Mouse (Mus musculus) heart, embryonic 12.5 days (tissue): ENCODE measurements around the gene Cap2. TPM values are rescaled to one million over a fixed set of nuclear protein-coding genes. Genes with fewer than 3 reads are reported as not detected.
A peak's percentile ranks its signal among the peaks of the same experiment; 100 is the strongest.

Source experiments
- ATAC-seq: fragments of 200-750 bp; cut with Nextera tagmentation; 2 replicates; pipeline ENCODE4 v1.8.0; 2017; ENCODE audit warnings: moderate TSS enrichment, moderate library complexity; ENCODE audit not compliant: insufficient number of reproducible peaks, low FRiP score
- H3K27ac ChIP-seq: fragments of 300-500 bp; sonication (generic); 2 replicates; pipeline ENCODE4 v1.5.1; 2016; ENCODE audit warnings: mild to moderate bottlenecking, moderate library complexity; ENCODE audit not compliant: poor library complexity, severe bottlenecking
- H3K27me3 ChIP-seq: fragments of 300-500 bp; sonication (generic); replicated peaks from 2 replicates; pipeline ENCODE4 v1.6.1; 2016; ENCODE audit warnings: mild to moderate bottlenecking, moderate library complexity
- H3K36me3 ChIP-seq: fragments of 300-500 bp; sonication (generic); 2 replicates; pipeline ENCODE4 v1.6.1; 2016; ENCODE audit warnings: mild to moderate bottlenecking, moderate library complexity
- H3K4me1 ChIP-seq: fragments of 300-500 bp; sonication (generic); replicated peaks from 2 replicates; pipeline ENCODE4 v1.6.1; 2016; ENCODE audit warnings: mild to moderate bottlenecking
- H3K4me2 ChIP-seq: fragments of 300-500 bp; sonication (generic); 2 replicates; pipeline ENCODE4 v1.6.1; 2016; ENCODE audit warnings: mild to moderate bottlenecking, moderate library complexity
- H3K4me3 ChIP-seq: fragments of 300-500 bp; sonication (generic); 2 replicates; pipeline ENCODE4 v1.5.1; 2016; ENCODE audit warnings: mild to moderate bottlenecking
- H3K9ac ChIP-seq: fragments of 300-500 bp; sonication (generic); 2 replicates; pipeline ENCODE4 v1.6.1; 2016; ENCODE audit warnings: mild to moderate bottlenecking, moderate library complexity
- H3K9me3 ChIP-seq: fragments of 300-500 bp; sonication (generic); replicated peaks from 2 replicates; pipeline ENCODE4 v1.6.1; 2016; ENCODE audit warnings: mild to moderate bottlenecking, moderate library complexity
- WGBS: fragments of 180-500 bp; shearing (Covaris S2); methylation state at CpG from one replicate; pipeline ENCODE4 v1.1.7; 2016; 5-methylcytosine and 5-hydroxymethylcytosine counted together
- polyA plus RNA-seq: library from polyadenylated mRNA; unstranded; fragments of >200 nt; fragmentation: Nextera tagmentation; extraction: Ambion mirVana; gene quantifications from 2 replicates; pipeline ENCODE4 v1.2.1, GENCODE M21; 2016

Gene Cap2
- 175 and 177 TPM in 2 replicates for polyA plus RNA-seq

DNA sequence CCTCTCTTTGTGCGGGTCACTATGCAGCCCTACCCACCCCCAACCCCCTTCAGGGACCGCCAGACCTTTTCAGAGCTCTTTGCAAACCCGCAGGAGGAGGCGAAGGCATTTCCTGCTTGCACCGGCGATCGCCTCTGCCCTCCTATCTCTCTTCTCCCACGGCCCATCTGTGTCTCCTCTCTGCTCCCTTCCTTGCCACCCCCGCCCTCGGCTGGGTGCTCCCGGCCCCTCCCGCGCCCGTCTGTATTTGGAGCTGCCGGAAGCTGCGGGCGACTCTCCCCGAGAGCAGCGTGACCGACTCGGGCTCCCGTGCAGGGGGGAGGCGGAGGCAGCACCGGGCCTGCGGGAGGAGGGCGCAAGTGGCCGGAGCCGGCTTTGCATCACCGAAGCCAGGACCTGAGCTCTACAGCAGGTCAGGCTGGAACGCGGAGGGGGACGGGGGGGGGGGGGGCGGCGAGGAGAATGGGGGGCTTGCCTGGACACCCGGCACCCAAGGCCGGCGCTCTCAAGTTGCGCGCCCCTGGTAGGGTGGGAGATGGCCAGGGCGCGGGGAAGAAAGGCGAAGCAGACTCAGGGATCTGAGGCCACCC, at the start of gene Cap2:
Gene Cap2, plus strand, starts transcription at position 49 of the 590 bp plus-strand sequence.
- peak; percentile 85 for ATAC-seq
- peak within 1 kb of the TSS; percentile 87 for H3K9ac ChIP-seq
- H3K4me1 ChIP-seq: peaks cover 13% of the 10 kb centered on the region; the same call in 1 of the 2 replicates
- H3K27me3 ChIP-seq: no peaks in the 10 kb centered on the region
- under 1% methylated on average over 34 of the region's 42 CpGs for WGBS
- no peaks in the 10 kb centered on the region for H3K9me3 ChIP-seq
- peak within 1 kb of the TSS; percentile 69 for H3K4me3 ChIP-seq
- peak within 1 kb of the TSS; percentile 98 for H3K27ac ChIP-seq
- H3K4me2 ChIP-seq: peak within 1 kb of the TSS; percentile 80
- peaks cover 12% of the 10 kb centered on the region; the same call in 1 of the 2 replicates for H3K36me3 ChIP-seq

- Histone ChIP-seq H3K9ac (no peak overlapping the region), H3K36me3 (no peaks in the 10 kb centered on the region), H3K27me3 (no peaks in the 10 kb centered on the region), H3K4me2 (no peak overlapping the region), H3K4me1 (no peaks in the 10 kb centered on the region), H3K27ac (no peak overlapping the region), H3K9me3 (no peaks in the 10 kb centered on the region), H3K4me3 (no peak overlapping the region)
- ATAC-seq: no peak
- 89% methylated on average over 10 of the region's 10 CpGs for WGBS
Measured at GRCm38 (mm10) chr13:46459546-46459945, 42.1 kb upstream of the Cap2 start.

- WGBS: 82% methylated on average over 4 of the region's 4 CpGs
- no peak overlapping the region for H3K27ac ChIP-seq
- H3K4me2 ChIP-seq: no peak overlapping the region
Measured at GRCm38 (mm10) chr13:46462280-46462679, 39.4 kb upstream of the Cap2 start.

DNA sequence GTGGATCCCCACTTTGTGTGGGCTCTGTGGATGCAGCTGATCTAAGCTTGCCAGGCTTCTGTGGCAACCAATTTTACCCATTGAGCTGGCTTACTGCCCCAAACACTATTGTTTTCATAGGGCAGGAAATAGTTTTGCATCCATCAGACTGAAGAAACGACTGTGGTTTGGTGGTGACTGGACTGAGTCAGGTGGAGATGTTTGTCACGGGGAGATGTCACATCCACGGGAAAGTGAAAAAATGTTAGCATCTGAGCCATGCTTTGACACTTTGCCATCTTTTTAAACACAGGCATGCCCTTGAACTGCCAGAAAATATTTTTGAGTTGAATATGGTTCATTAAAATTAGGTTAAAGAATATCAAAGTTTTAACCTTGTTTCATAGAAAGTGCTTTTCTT, 37.9 kb upstream of the Cap2 start:
- no peak overlapping the region for H3K9ac ChIP-seq
- no peaks in the 10 kb centered on the region for H3K9me3 ChIP-seq
- no peak overlapping the region for H3K27ac ChIP-seq
- H3K4me3 ChIP-seq: no peak overlapping the region
- no peaks in the 10 kb centered on the region for H3K36me3 ChIP-seq
- 64% methylated on average over 3 of the region's 3 CpGs for WGBS
- ATAC-seq: no peak
- no peaks in the 10 kb centered on the region for H3K27me3 ChIP-seq
- H3K4me1 ChIP-seq: peaks cover 4% of the 10 kb centered on the region; the same call in 1 of the 2 replicates
- H3K4me2 ChIP-seq: no peak overlapping the region

More at GRCm38 (mm10) chr13:46462280-46462679, 39.4 kb upstream of the Cap2 start:
- ATAC-seq: no peak
- H3K36me3 ChIP-seq: no peaks in the 10 kb centered on the region
- H3K9me3 ChIP-seq: no peaks in the 10 kb centered on the region
- H3K27me3 ChIP-seq: no peaks in the 10 kb centered on the region
- H3K9ac ChIP-seq: no peak overlapping the region
- H3K4me3 ChIP-seq: no peak overlapping the region
- no peaks in the 10 kb centered on the region for H3K4me1 ChIP-seq

- no peaks in the 10 kb centered on the region for H3K9me3 ChIP-seq
- H3K36me3 ChIP-seq: no peaks in the 10 kb centered on the region
- H3K27ac ChIP-seq: no peak overlapping the region
- 45% methylated on average over 8 of the region's 8 CpGs for WGBS
- H3K27me3 ChIP-seq: no peaks in the 10 kb centered on the region
- H3K4me1 ChIP-seq: peaks cover 4% of the 10 kb centered on the region; the same call in 1 of the 2 replicates
- no peak for ATAC-seq
- H3K9ac ChIP-seq: no peak overlapping the region
- no peak overlapping the region for H3K4me2 ChIP-seq
- no peak overlapping the region for H3K4me3 ChIP-seq
Measured at GRCm38 (mm10) chr13:46468251-46468650, 33.4 kb upstream of the Cap2 start.

GRCm38 (mm10) chr13:46469536-46469935, 32.1 kb upstream of the Cap2 start:
- H3K27me3 ChIP-seq: no peaks in the 10 kb centered on the region
- no peaks in the 10 kb centered on the region for H3K9me3 ChIP-seq
- peaks cover 4% of the 10 kb centered on the region; the same call in 1 of the 2 replicates for H3K4me1 ChIP-seq
- no peaks in the 10 kb centered on the region for H3K36me3 ChIP-seq
- 85% methylated on average over 2 of the region's 2 CpGs for WGBS
- ATAC-seq: no peak
- no peak overlapping the region for H3K4me3 ChIP-seq
- no peak overlapping the region for H3K27ac ChIP-seq
- no peak overlapping the region for H3K9ac ChIP-seq
- no peak overlapping the region for H3K4me2 ChIP-seq

- Histone ChIP-seq H3K36me3 (no peaks in the 10 kb centered on the region), H3K4me3 (no peak overlapping the region), H3K4me1 (0 out of 2 replicates have a peak, but pooled peaks cover 4% of the 10 kb centered on the region), H3K27me3 (no peaks in the 10 kb centered on the region), H3K9me3 (no peaks in the 10 kb centered on the region), H3K9ac (no peak overlapping the region), H3K27ac (no peak overlapping the region), H3K4me2 (no peak overlapping the region)
- WGBS: 79% methylated on average over 3 of the region's 3 CpGs
- no peak for ATAC-seq
Measured at GRCm38 (mm10) chr13:46481271-46481670, 20.4 kb upstream of the Cap2 start.

- no peak overlapping the region for H3K4me2 ChIP-seq
- peaks cover 14% of the 10 kb centered on the region for H3K4me1 ChIP-seq
- no peak overlapping the region for H3K4me3 ChIP-seq
- no peaks in the 10 kb centered on the region for H3K9me3 ChIP-seq
- H3K36me3 ChIP-seq: no peaks in the 10 kb centered on the region
- no peak for ATAC-seq
- no peak overlapping the region for H3K9ac ChIP-seq
- no peak overlapping the region for H3K27ac ChIP-seq
- 81% methylated on average over 3 of the region's 3 CpGs for WGBS
- no peaks in the 10 kb centered on the region for H3K27me3 ChIP-seq
Measured at GRCm38 (mm10) chr13:46485605-46486004, 16.0 kb upstream of the Cap2 start.

GRCm38 (mm10) chr13:46488166-46488565, 13.5 kb upstream of the Cap2 start:
- H3K27ac ChIP-seq: 0 out of 2 replicates have a peak overlapping the region, but pooled peaks have one; percentile 29
- ATAC-seq: no peak
- H3K4me2 ChIP-seq: no peak overlapping the region
- H3K4me1 ChIP-seq: peaks cover 17% of the 10 kb centered on the region
- H3K4me3 ChIP-seq: no peak overlapping the region
- H3K36me3 ChIP-seq: no peaks in the 10 kb centered on the region
- H3K27me3 ChIP-seq: no peaks in the 10 kb centered on the region
- 38% methylated on average over 4 of the region's 4 CpGs for WGBS
- H3K9ac ChIP-seq: no peak overlapping the region
- H3K9me3 ChIP-seq: no peaks in the 10 kb centered on the region

DNA sequence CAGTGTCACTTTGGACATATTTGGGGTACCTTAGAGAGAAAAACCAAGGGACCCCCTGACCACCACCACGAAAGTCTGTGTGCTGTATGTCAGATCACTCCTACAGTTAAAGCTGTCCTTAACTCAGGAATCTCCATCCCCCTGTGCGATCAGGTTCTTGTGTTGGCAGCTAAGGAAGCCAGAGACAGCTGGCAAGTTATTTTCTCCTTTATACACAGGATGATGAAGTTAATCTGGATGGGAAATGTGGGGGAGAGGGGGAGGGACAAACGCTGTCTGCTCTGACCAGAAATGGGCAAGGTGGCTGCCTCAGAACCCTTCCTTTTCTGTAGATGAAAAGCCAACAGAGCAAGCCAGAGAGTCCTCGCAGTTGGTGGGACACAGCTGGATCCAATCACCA, 11.0 kb upstream of the Cap2 start:
- ATAC-seq: no peak
- WGBS: 33% methylated on average over 4 of the region's 4 CpGs
- Histone ChIP-seq H3K4me3 (no peak overlapping the region), H3K4me2 (no peak overlapping the region), H3K27me3 (no peaks in the 10 kb centered on the region), H3K9ac (no peak overlapping the region), H3K9me3 (peaks cover 3% of the 10 kb centered on the region; the same call in 1 of the 2 replicates), H3K27ac (no peak overlapping the region), H3K36me3 (no peaks in the 10 kb centered on the region), H3K4me1 (peaks cover 17% of the 10 kb centered on the region)

- peak; percentile 69 for ATAC-seq
- peaks cover 12% of the 10 kb centered on the region; the same call in 1 of the 2 replicates for H3K36me3 ChIP-seq
- H3K27me3 ChIP-seq: no peaks in the 10 kb centered on the region
- H3K4me1 ChIP-seq: peaks cover 18% of the 10 kb centered on the region
- H3K4me2 ChIP-seq: peak overlapping the region; percentile 80
- H3K4me3 ChIP-seq: peak overlapping the region; percentile 69
- peak overlapping the region; percentile 98 for H3K27ac ChIP-seq
- H3K9ac ChIP-seq: peak overlapping the region; percentile 87
- 3% methylated on average over 20 of the region's 20 CpGs for WGBS
- H3K9me3 ChIP-seq: no peaks in the 10 kb centered on the region
Measured at GRCm38 (mm10) chr13:46502390-46502891, 793 bp downstream of the Cap2 start.
